Mouse (Mus musculus): Measurements from ENCODE around the gene Ep300. TPM values are rescaled to one million over a fixed set of nuclear protein-coding genes. Genes with fewer than 3 reads are reported as not detected.

Gene Ep300
- 22.1 TPM for polyA plus RNA-seq (2015; fragmentation: Illumina TruSeq; extraction: RNeasy Lipid Tissue Mini Kit (QIAGEN cat#74804); ENCODE audit: low read depth, low replicate concordance)

DNA sequence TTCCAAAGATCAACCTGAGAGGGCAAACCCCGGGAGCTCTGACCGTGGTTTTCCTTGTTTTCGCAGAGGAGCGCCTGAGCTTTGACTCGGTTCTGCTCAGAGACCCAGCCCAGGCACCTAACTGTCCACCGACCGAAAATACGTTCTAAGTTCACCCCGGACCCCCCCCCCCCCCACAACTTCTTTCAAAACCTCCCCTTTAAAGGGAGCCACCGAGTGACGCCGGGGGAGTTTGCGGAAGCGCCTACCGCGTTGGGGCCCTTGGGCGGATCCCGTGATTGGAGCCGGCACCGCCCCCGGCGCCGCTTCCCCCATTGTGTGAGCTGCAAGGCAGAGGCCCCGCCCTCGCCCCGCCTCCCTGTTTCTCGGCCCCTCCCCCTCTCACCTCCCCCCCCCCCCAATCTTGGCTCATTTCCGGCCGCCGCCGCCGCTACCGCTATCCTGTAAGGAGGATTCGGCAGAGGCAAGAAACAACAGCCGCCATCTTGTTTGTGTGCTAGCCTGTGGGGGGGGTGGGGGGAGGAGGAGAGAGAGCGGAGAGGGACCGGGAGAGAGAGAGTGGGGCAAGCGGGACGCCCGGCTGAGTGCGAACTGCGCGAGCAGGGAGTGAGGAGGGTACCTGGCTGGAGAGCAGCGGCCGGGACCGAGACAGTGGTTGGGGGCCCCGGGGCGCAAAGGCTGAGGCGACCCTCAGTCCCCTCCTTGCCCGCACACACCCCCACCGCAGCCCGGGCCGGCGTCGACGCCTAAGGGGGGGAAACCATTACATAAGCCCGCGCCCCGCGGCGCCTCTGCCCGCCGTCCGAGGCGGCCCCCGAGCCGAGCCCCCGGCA, at the start of gene Ep300:
Ep300 (plus strand) TSS at position 439 of the 833 bp plus-strand sequence.

DNA sequence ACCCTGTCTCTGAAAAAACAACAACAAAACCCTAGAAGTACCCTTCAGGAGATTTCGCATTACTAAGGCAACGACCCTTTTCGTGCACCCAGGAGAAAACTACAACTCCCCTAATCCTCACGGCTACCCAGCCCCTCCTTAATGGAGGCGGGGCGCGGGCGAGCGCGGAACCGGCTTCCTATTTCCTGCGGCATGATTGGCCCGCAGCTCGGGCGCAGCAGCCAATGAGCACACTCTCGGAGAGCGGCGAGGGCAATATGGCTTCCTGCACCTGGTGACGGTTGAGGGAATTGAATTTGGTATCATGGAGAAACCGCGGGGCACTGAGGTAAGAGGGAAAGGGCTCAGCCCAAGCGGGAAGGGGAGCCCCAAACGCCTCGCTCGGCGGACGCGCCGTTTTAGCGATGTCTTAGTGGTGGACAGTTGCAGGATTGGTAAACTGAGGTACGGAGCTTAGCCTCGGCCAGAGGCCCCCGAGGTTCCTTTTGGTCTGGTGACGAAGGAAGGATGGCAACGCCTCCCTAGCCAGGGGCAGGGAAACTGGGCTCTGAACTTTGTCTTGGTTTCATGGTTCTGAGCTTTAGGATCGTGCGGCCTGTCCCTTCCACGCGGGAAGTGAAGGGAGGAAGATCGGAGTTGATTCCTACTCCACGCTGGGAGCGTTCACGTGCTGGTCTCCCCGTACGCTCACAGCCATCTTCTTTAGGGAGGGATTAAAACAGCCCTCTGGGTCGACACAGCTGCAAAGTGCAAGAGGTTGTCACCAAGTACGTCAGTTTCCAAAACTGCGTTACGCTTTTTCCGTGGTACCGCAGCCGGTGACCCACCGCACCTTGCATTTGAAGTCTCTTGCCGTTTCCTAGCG, 78.8 kb downstream of the Ep300 start, which contains the start of gene L3mbtl2:
L3mbtl2 (plus strand) TSS at position 193 of the 865 bp plus-strand sequence.

DNA sequence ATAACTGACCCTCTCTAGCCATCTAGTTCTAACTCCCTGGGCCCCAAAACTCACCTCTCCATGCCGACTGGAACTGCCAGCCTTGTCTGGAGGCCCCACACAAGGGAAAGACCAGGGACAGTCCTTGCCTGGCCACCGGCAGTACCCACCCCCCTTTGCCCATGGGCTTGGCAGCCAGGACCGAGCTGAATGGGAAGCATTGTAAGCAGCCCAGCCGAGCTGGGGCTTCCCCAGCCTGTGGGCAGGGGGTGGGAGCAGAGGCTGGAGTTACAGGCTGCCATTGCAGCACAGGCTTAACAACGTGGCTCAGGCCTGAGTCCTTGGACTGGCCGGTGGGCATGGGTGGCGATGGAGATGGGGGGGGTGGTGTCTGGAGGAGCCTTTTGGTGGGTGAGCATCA, 112.0 kb downstream of the Ep300 start, which contains the start of gene Chadl:
Chadl (minus strand) TSS at position 113 of the 400 bp plus-strand sequence.

Other genes starting within 250 kb of the Ep300 start
- 63.1 TPM for gene Slc25a17, start 224.5 kb upstream of the Ep300 start, polyA plus RNA-seq (2015; fragmentation: Illumina TruSeq; extraction: RNeasy Lipid Tissue Mini Kit (QIAGEN cat#74804); ENCODE audit: low read depth, low replicate concordance)
- gene St13, start 185.3 kb upstream of the Ep300 start, polyA plus RNA-seq (2015; fragmentation: Illumina TruSeq; extraction: RNeasy Lipid Tissue Mini Kit (QIAGEN cat#74804); ENCODE audit: low read depth, low replicate concordance), result 145 TPM
- gene Xpnpep3, start 185.2 kb upstream of the Ep300 start, polyA plus RNA-seq (2015; fragmentation: Illumina TruSeq; extraction: RNeasy Lipid Tissue Mini Kit (QIAGEN cat#74804); ENCODE audit: low read depth, low replicate concordance), result 8.4 TPM
- gene Dnajb7, start 177.1 kb upstream of the Ep300 start, polyA plus RNA-seq (2015; fragmentation: Illumina TruSeq; extraction: RNeasy Lipid Tissue Mini Kit (QIAGEN cat#74804); ENCODE audit: low read depth, low replicate concordance), result not detected
- 167 TPM for gene Rbx1, start 119.1 kb upstream of the Ep300 start, polyA plus RNA-seq (2015; fragmentation: Illumina TruSeq; extraction: RNeasy Lipid Tissue Mini Kit (QIAGEN cat#74804); ENCODE audit: low read depth, low replicate concordance)
- gene L3mbtl2, start 78.5 kb downstream of the Ep300 start, polyA plus RNA-seq (2015; fragmentation: Illumina TruSeq; extraction: RNeasy Lipid Tissue Mini Kit (QIAGEN cat#74804); ENCODE audit: low read depth, low replicate concordance), result 27.3 TPM
- gene Chadl, start 111.9 kb downstream of the Ep300 start, polyA plus RNA-seq (2015; fragmentation: Illumina TruSeq; extraction: RNeasy Lipid Tissue Mini Kit (QIAGEN cat#74804); ENCODE audit: low read depth, low replicate concordance), result 14.0 TPM
- gene Zc3h7b, start 159.7 kb downstream of the Ep300 start, polyA plus RNA-seq (2015; fragmentation: Illumina TruSeq; extraction: RNeasy Lipid Tissue Mini Kit (QIAGEN cat#74804); ENCODE audit: low read depth, low replicate concordance), result 78.6 TPM
- gene Rangap1, start 160.2 kb downstream of the Ep300 start, polyA plus RNA-seq (2015; fragmentation: Illumina TruSeq; extraction: RNeasy Lipid Tissue Mini Kit (QIAGEN cat#74804); ENCODE audit: low read depth, low replicate concordance), result 167 TPM
- gene Tef, start 217.1 kb downstream of the Ep300 start, polyA plus RNA-seq (2015; fragmentation: Illumina TruSeq; extraction: RNeasy Lipid Tissue Mini Kit (QIAGEN cat#74804); ENCODE audit: low read depth, low replicate concordance), result 237 TPM